Comparison of ENCODE assay signal across 23 mouse cellular contexts in the genomic region with DNA sequence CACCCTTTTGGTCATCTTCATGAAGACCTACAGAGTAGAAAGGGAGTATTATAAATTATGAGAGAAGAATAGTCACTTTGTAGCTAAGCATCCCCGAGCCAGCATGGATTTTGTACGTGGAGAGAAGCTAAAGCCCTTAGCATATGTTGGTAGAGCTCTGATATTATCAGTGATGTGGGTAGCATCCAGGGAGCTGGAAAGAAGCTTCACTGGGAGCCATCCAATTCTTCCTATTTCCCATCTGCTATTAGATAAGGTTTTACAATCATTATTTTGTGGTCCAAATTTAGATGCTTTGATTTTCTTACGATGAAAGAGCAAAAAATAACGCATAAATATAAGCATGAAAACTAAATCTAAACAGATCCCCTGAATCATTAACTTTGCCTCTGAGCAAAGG.
DNase-seq lines count a peak whose midpoint lies in the region; ATAC-seq and TF ChIP-seq lines count a peak whose summit lies in the region.
"Had no signal": no experiment of that assay in that cellular context is flagged by ENCODE, and none has a peak within 500 bp of the region (broad histone marks: within the 10 kb centered on the region; RNA-seq: fewer than 3 reads in every experiment).

No protein-coding gene starts in this region.

- no peak overlapping the region for H3K27ac ChIP-seq in intestine, embryonic 16.5 days (ENCODE audit: low read length)
- H3K27ac ChIP-seq: embryonic facial prominence, embryonic 10.5 days; embryonic facial prominence, embryonic 13.5 days; forebrain, embryonic 13.5 days; gastrocnemius, adult 2 months; hindbrain, embryonic 12.5 days; hindbrain, embryonic 15.5 days had no signal

- H3K36me3 ChIP-seq in intestine, embryonic 16.5 days (ENCODE audit: control insufficient read depth, insufficient read depth, low read length), result no peaks in the 10 kb centered on the region
- H3K36me3 ChIP-seq: embryonic facial prominence, embryonic 10.5 days; embryonic facial prominence, embryonic 13.5 days; hindbrain, embryonic 12.5 days; hindbrain, embryonic 15.5 days had no signal

- H3K9ac ChIP-seq in intestine, embryonic 16.5 days (ENCODE audit: low read depth, low read length), result no peak overlapping the region
- H3K9ac ChIP-seq: embryonic facial prominence, embryonic 13.5 days; forebrain, embryonic 13.5 days; forebrain, postnatal 0 days; hindbrain, embryonic 12.5 days; hindbrain, embryonic 15.5 days had no signal

- H3K27me3 ChIP-seq in intestine, embryonic 16.5 days (replicated peaks; ENCODE audit: control insufficient read depth, insufficient read depth, low read length), result no peaks in the 10 kb centered on the region
- H3K27me3 ChIP-seq: embryonic facial prominence, embryonic 13.5 days; forebrain, embryonic 13.5 days; hindbrain, embryonic 12.5 days; hindbrain, embryonic 15.5 days had no signal

- WGBS in intestine, embryonic 16.5 days, result 84% methylated on average over 4 of the region's 4 CpGs

- TF ChIP-seq CTCF in brain, embryonic 14.5 days (IDR thresholded peaks at IDR 0.05; ENCODE audit: borderline replicate concordance, extremely low read depth, insufficient read depth, insufficient read length), result no peak

- H3K4me1 ChIP-seq in intestine, embryonic 16.5 days (ENCODE audit: control insufficient read depth, insufficient read depth, low read length), result 0 out of 2 replicates have a peak, but pooled peaks cover 4% of the 10 kb centered on the region
- H3K4me1 ChIP-seq: embryonic facial prominence, embryonic 10.5 days; embryonic facial prominence, embryonic 13.5 days; forebrain, embryonic 13.5 days had no signal

- peak; percentile 31 for DNase-seq in cerebellum, adult 9-11 months
- DNase-seq in cerebellum, postnatal 4 days (ENCODE audit: low spot score in 2 of 2), result no peak
- DNase-seq in layer of hippocampus, adult 18-20 months (ENCODE audit: low spot score in 2 of 2), result peak; percentile 37 to 75
- DNase-seq in layer of hippocampus, postnatal 36 days, result no peak
- peak; percentile 37 for DNase-seq in brain, embryonic 14.5 days (ENCODE audit: low read depth)
- peak; percentile 43 for DNase-seq in layer of hippocampus, adult 9-11 months
- DNase-seq in c-Kit-positive CD71-positive TER-119-positive erythroid progenitor cells, embryonic 14.5 days (ENCODE audit: low spot score), result no peak
- DNase-seq: adrenal gland, postnatal 25 days; cerebellum, postnatal 14 days; embryo, embryonic 11 days; forebrain, postnatal 0 days; gastrocnemius, adult 2 months; gastrocnemius, postnatal 14 days had no signal

- no peak for TF ChIP-seq POLR2A in brain, embryonic 14.5 days (IDR thresholded peaks at IDR 0.05; ENCODE audit: borderline replicate concordance, extremely low read depth, insufficient read depth, insufficient read length, poor library complexity, severe bottlenecking)

- no peak overlapping the region for H3K4me2 ChIP-seq in intestine, embryonic 16.5 days (ENCODE audit: low read depth, low read length)
- H3K4me2 ChIP-seq: embryonic facial prominence, embryonic 13.5 days; forebrain, embryonic 13.5 days; heart, embryonic 11.5 days; hindbrain, embryonic 12.5 days; hindbrain, embryonic 15.5 days had no signal

- 0 out of 2 replicates have a peak, but pooled peaks cover 3% of the 10 kb centered on the region for H3K9me3 ChIP-seq in intestine, embryonic 16.5 days (ENCODE audit: control insufficient read depth, low read length)
- H3K9me3 ChIP-seq: embryonic facial prominence, embryonic 13.5 days; forebrain, embryonic 13.5 days; hindbrain, embryonic 12.5 days; hindbrain, embryonic 15.5 days had no signal

- no peak overlapping the region for H3K4me3 ChIP-seq in intestine, embryonic 16.5 days (ENCODE audit: low read length)
- H3K4me3 ChIP-seq: embryonic facial prominence, embryonic 10.5 days; embryonic facial prominence, embryonic 13.5 days; erythroblast, embryonic 14.5 days; forebrain, embryonic 13.5 days; gastrocnemius, adult 2 months; hindbrain, embryonic 12.5 days; hindbrain, embryonic 15.5 days had no signal

- ATAC-seq in intestine, embryonic 16.5 days, result no peak
- ATAC-seq: activated CD4-positive, CD25-positive, alpha-beta regulatory T cell, adult 4 months; CD4-positive, CD25-positive, alpha-beta regulatory T cell, adult 4 months; forebrain, embryonic 13.5 days; forebrain, postnatal 0 days had no signal

Comparison
In these comparisons a context has a peak if more than half of its experiments do, and no peak if none do; other contexts are left out.
1. DNase-seq: peak in cerebellum, adult 9-11 months (single experiment), layer of hippocampus, adult 18-20 months (2 of 2), brain, embryonic 14.5 days (single experiment) and layer of hippocampus, adult 9-11 months (single experiment); none in cerebellum, postnatal 4 days (0 of 2), layer of hippocampus, postnatal 36 days (0 of 2) and c-Kit-positive CD71-positive TER-119-positive erythroid progenitor cells, embryonic 14.5 days (single experiment).